Mouse (Mus musculus) hindbrain, postnatal 0 days (tissue): Measurements from ENCODE around the gene Sp9. TPM values are rescaled to one million over a fixed set of nuclear protein-coding genes. Genes with fewer than 3 reads are reported as not detected.

Experiments used
- ATAC-seq: fragments of 200-750 bp; cut with Nextera tagmentation; 2 replicates; pipeline ENCODE4 v1.8.0; 2017; ENCODE audit warnings: mild to moderate bottlenecking, moderate TSS enrichment, moderate library complexity
- DNase-seq: peaks from one replicate; pipeline ENCODE4 v3.0.0-alpha.2; 2015; ENCODE audit warnings: low spot score
- H3K27ac ChIP-seq: fragments of 300-500 bp; sonication (generic); 2 replicates; pipeline ENCODE4 v1.5.1; 2014; ENCODE audit warnings: mild to moderate bottlenecking
- H3K27me3 ChIP-seq: fragments of 300-500 bp; sonication (generic); 2 replicates; pipeline ENCODE4 v1.6.1; 2014; ENCODE audit warnings: low read length, mixed read lengths; ENCODE audit not compliant: insufficient read depth
- H3K36me3 ChIP-seq: fragments of 300-500 bp; sonication (generic); 2 replicates; pipeline ENCODE4 v1.6.1; 2014; ENCODE audit warnings: low read length, mixed read lengths; ENCODE audit not compliant: insufficient read depth
- H3K4me1 ChIP-seq: fragments of 300-500 bp; sonication (generic); 2 replicates; pipeline ENCODE4 v1.6.1; 2014; ENCODE audit warnings: antibody characterized with exemption, low read length, mixed read lengths; ENCODE audit not compliant: insufficient read depth
- H3K4me2 ChIP-seq: fragments of 300-500 bp; sonication (generic); 2 replicates; pipeline ENCODE4 v1.6.1; 2014; ENCODE audit warnings: low read depth, mild to moderate bottlenecking, low read length, moderate library complexity, mixed read lengths
- H3K4me3 ChIP-seq: fragments of 300-500 bp; sonication (generic); 2 replicates; pipeline ENCODE4 v1.5.1; 2014; ENCODE audit warnings: low read length
- H3K9ac ChIP-seq: fragments of 300-500 bp; sonication (generic); replicated peaks from 2 replicates; pipeline ENCODE4 v1.6.1; 2014; ENCODE audit warnings: mild to moderate bottlenecking, low read length, moderate library complexity, mixed read lengths
- H3K9me3 ChIP-seq: fragments of 300-500 bp; sonication (generic); 2 replicates; pipeline ENCODE4 v1.6.1; 2016; ENCODE audit warnings: low read length, mixed read lengths
- CTCF ChIP-seq: IDR thresholded peaks from 2 replicates; pipeline ENCODE4 v1.5.1; 2016; ENCODE audit warnings: antibody characterized with exemption, control low read depth, low read depth
- WGBS: fragments of 180-500 bp; shearing (Covaris S2); extraction: QIAGEN DNeasy Blood & Tissue Kit; methylation state at CpG from one replicate; pipeline ENCODE4 v1.1.7; 2014; 5-methylcytosine and 5-hydroxymethylcytosine counted together
- polyA plus RNA-seq: library from polyadenylated mRNA; unstranded; fragments of >200 nt; fragmentation: Nextera tagmentation; extraction: Ambion mirVana; gene quantifications from 2 replicates; pipeline ENCODE4 v1.2.1, GENCODE M21; 2015
- total RNA-seq: library from RNA; depleted of rRNA; stranded (reverse); fragments of >200 nt; gene quantifications from 2 replicates; pipeline ENCODE4 v1.2.3, GENCODE M21; 2014; rRNA removed

Gene Sp9
- total and polyA plus RNA-seq, 2 experiments from 2014 or later: 0.63 to 1.7 TPM

DNA sequence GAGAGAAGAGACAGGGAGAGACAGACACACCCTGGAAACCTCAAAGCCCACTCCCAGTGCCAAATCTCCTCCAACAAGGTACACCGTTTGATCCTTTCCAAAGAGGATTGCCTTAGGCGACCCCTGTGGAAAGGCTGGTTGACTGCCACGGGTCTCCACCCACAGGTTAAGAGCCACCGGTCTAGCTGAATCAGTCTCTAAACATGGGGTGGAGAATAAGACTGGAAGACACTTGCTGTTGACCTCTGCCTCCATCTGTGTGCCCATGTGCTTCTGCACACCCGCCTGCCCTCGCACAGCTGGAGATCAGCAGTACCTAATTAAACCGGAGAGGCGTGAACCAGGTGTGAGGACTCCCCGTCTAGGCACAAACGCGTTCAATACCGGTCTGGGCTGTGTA, 51.3 kb downstream of the Sp9 start:
- ATAC-seq (no peak), DNase-seq (no peak)
- TF ChIP-seq CTCF: no peak
- Histone ChIP-seq H3K36me3 (0 out of 2 replicates have a peak, but pooled peaks cover 3% of the 10 kb centered on the region), H3K9ac (no peak overlapping the region), H3K9me3 (no peaks in the 10 kb centered on the region), H3K4me1 (no peaks in the 10 kb centered on the region), H3K27me3 (no peaks in the 10 kb centered on the region), H3K27ac (no peak overlapping the region), H3K4me3 (no peak overlapping the region), H3K4me2 (no peak overlapping the region)
- WGBS: 69% methylated on average over 12 of the region's 12 CpGs

DNA sequence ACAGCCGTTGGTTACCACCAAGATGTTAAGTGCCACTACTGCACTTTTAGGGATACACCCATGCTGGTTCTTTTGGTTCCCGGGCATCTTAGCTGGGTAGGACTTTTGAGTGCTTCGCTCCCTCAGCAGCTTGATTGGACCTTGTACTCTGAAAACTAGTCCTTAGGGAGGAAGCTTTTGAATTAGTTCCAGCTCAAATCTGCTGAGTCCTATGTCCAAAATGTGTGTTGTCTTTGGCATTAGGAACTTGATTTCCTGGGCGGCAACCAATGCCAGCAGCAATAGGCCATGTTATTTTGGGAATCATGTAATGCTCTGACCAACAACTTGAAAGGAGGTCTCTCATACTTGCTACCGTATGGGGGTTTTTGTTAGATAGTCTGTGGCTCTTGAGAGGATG, 54.1 kb downstream of the Sp9 start:
- H3K9ac ChIP-seq: no peak overlapping the region
- TF ChIP-seq CTCF: no peak
- H3K4me2 ChIP-seq: no peak overlapping the region
- H3K27me3 ChIP-seq: no peaks in the 10 kb centered on the region
- H3K4me3 ChIP-seq: no peak overlapping the region
- no peaks in the 10 kb centered on the region for H3K36me3 ChIP-seq
- no peaks in the 10 kb centered on the region for H3K9me3 ChIP-seq
- H3K27ac ChIP-seq: no peak overlapping the region
- DNase-seq: no peak
- ATAC-seq: no peak
- WGBS: 75% methylated on average over 5 of the region's 5 CpGs
- no peaks in the 10 kb centered on the region for H3K4me1 ChIP-seq

Other genes starting within 250 kb of the Sp9 start
- gene Ola1, start 53.0 kb upstream of the Sp9 start, total RNA-seq: 39.7 and 49.9 TPM in 2 replicates
- 102 and 105 TPM in 2 replicates for gene Ola1, start 53.0 kb upstream of the Sp9 start, polyA plus RNA-seq
- gene Scrn3, start 40.7 kb downstream of the Sp9 start, total RNA-seq: 2.9 and 3.1 TPM in 2 replicates
- gene Scrn3, start 40.7 kb downstream of the Sp9 start, polyA plus RNA-seq: 6.2 and 7.1 TPM in 2 replicates
- gene Cir1, start 40.8 kb downstream of the Sp9 start, total RNA-seq: 2.4 and 3.3 TPM in 2 replicates
- gene Cir1, start 40.8 kb downstream of the Sp9 start, polyA plus RNA-seq: 25.2 and 31.5 TPM in 2 replicates
- gene Gpr155, start 114.6 kb downstream of the Sp9 start, total RNA-seq: 15.2 and 18.8 TPM in 2 replicates
- 11.3 and 12.0 TPM in 2 replicates for gene Gpr155, start 114.6 kb downstream of the Sp9 start, polyA plus RNA-seq